Mouse (Mus musculus): ENCODE results near the gene Sec16a. TPM values are rescaled to one million over a fixed set of nuclear protein-coding genes. Genes with fewer than 3 reads are reported as not detected.
A peak's percentile ranks its signal among the peaks of the same experiment; 100 is the strongest.

Sec16a gene
- polyA plus RNA-seq, 1 experiment: 60.0 TPM

DNA sequence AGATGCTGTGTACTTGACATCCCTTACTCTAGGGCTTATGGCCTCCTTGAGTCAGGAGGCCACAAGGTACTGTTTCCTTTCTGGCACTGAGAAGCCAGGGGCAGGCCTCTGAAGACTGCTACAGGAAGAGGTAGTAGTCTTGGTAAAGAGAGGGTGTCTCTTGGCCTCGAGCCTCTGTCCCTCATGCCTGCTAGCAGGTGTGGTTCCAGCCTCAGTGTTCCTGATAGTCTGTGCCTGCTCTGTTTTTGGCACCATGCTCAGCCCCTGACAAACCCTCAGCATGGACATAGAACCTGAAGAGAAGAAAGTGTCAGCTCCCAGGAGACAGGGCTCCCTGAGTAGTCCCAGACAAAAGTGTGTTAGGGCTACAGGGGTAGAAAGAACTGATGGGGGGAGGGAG is 2.4 kb upstream of the Sec16a start:
- DNase-seq (ENCODE audit: low read depth): no peak
- TF ChIP-seq POLR2A (IDR thresholded peaks at IDR 0.05; ENCODE audit: borderline replicate concordance, extremely low read depth, insufficient read depth, insufficient read length, poor library complexity, severe bottlenecking): no peak
- TF ChIP-seq CTCF (IDR thresholded peaks at IDR 0.05; ENCODE audit: borderline replicate concordance, extremely low read depth, insufficient read depth, insufficient read length): no peak

DNA sequence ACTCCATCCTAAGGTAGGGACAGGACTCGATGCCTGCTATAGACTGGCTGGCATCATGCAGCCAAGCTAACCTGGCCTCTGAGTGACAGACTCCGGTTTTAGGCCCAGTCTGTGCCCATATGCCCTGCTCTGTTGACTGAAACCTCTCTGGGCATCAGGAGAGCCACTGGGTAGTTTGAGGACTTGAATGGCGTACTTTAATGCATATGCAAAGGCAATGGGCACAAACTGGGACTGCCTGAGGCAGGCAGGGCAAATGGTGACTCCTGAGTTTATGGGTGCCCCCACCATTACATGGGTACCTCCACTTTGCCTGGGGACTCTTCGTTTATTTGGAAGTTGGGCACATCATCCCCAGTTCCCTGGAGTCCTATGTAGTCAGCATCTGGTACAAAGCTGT is 1.7 kb upstream of the Sec16a start:
- no peak for DNase-seq (ENCODE audit: low read depth)
- no peak for TF ChIP-seq CTCF (IDR thresholded peaks at IDR 0.05; ENCODE audit: borderline replicate concordance, extremely low read depth, insufficient read depth, insufficient read length)
- TF ChIP-seq POLR2A (IDR thresholded peaks at IDR 0.05; ENCODE audit: borderline replicate concordance, extremely low read depth, insufficient read depth, insufficient read length, poor library complexity, severe bottlenecking): no peak

DNA sequence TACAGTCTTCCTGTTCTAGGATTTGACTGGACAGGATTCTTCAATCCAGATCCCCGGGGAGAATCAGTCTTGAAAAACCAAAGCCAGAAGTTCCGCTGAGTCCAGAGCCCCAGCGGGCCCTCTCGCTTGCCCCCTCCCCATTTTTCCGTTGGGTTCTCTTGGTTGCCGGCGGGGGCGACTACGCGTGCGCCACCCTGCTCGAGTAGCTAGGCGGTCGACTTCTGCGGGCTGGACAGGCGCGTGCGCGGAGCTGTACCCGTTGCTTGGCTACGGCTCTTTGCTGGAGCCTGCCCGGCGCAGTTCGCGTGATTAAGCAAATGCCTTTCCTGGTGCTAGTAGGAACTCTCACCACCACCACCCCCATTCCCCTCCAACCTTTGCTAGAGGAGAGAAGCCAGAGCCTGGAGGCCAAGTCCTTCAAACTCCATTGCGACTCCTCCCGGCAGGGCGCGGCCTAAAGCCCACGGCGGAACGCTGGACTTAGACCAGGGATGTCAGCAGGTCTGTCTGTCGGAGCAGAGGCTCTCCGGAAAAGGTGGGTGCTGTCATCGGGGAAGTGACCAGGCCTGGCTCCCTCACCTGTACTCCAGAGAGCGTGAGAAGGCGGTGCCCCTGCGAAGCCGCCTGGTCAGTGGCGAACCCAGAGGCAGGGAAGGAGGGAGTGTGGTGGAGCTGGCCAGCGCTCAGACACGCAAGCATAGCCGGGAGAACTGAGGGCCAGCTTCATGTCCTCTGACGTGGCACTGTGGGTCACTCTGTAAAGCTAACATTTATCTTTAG is 840 bp upstream of the Sec16a start:
- DNase-seq (ENCODE audit: low read depth): peak; percentile 98
- no peak for TF ChIP-seq POLR2A (IDR thresholded peaks at IDR 0.05; ENCODE audit: borderline replicate concordance, extremely low read depth, insufficient read depth, insufficient read length, poor library complexity, severe bottlenecking)
- no peak for TF ChIP-seq CTCF (IDR thresholded peaks at IDR 0.05; ENCODE audit: borderline replicate concordance, extremely low read depth, insufficient read depth, insufficient read length)

DNA sequence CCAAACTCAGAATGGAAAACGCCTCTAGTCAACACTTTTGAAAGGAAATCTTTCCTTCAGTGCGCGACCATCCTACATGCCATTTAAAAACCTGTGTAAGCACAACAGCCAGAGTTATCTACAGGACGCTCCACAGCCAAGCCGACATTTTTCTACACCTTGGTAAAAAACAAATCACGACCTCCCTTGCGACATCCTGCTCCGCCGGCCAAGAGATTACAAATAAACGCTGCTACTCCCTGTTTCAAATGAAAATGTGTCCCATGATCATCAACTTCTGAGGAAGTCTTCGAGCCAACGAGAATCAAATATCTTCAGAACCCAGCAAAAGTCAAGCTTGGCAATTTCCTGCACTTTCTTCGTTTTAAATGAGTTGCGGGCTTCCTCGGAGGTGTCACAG is 648 bp downstream of the Sec16a start:
- no peak for DNase-seq (ENCODE audit: low read depth)
- TF ChIP-seq CTCF (IDR thresholded peaks at IDR 0.05; ENCODE audit: borderline replicate concordance, extremely low read depth, insufficient read depth, insufficient read length) (no peak), POLR2A (IDR thresholded peaks at IDR 0.05; ENCODE audit: borderline replicate concordance, extremely low read depth, insufficient read depth, insufficient read length, poor library complexity, severe bottlenecking) (no peak)

DNA sequence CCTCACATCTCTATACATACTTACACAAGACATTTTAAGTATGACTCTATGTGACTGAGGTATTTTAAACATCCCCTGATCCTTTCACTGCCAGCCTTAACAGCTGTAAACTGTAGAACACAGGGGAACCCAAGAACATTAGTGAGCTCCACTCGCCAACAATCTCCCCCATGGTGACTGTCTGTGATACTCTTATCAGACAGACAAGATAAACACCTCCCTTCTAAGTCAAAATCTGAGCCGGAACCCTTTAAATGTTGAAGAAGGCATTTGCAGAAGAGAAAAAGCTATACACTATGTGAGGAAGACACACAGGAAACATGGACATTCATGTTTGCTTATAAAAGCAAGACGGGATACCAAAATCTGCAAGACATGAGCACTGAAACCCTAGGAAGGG is 1.1 kb downstream of the Sec16a start:
- DNase-seq (ENCODE audit: low read depth): no peak
- no peak for TF ChIP-seq CTCF (IDR thresholded peaks at IDR 0.05; ENCODE audit: borderline replicate concordance, extremely low read depth, insufficient read depth, insufficient read length)
- no peak for TF ChIP-seq POLR2A (IDR thresholded peaks at IDR 0.05; ENCODE audit: borderline replicate concordance, extremely low read depth, insufficient read depth, insufficient read length, poor library complexity, severe bottlenecking)

DNA sequence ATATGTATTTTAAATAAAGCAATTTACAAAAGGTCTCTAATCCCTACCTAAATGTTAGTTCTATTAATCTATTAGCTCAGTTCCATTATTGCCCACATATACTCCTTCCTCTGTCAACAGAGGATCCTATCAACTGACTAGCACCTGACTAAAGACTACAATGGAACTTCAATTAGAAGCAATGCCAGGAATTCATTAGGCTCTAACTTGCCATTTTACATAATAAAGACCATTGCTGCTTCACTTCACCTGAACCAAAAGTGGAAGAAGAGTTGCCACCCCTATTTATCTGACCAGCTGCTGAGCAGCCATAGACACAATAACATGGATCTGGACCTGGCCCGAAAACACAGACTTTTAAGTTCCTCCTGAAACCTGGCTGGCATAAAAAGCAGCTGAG is 2.2 kb downstream of the Sec16a start:
- no peak for DNase-seq (ENCODE audit: low read depth)
- TF ChIP-seq POLR2A (IDR thresholded peaks at IDR 0.05; ENCODE audit: borderline replicate concordance, extremely low read depth, insufficient read depth, insufficient read length, poor library complexity, severe bottlenecking) (no peak), CTCF (IDR thresholded peaks at IDR 0.05; ENCODE audit: borderline replicate concordance, extremely low read depth, insufficient read depth, insufficient read length) (no peak)

DNA sequence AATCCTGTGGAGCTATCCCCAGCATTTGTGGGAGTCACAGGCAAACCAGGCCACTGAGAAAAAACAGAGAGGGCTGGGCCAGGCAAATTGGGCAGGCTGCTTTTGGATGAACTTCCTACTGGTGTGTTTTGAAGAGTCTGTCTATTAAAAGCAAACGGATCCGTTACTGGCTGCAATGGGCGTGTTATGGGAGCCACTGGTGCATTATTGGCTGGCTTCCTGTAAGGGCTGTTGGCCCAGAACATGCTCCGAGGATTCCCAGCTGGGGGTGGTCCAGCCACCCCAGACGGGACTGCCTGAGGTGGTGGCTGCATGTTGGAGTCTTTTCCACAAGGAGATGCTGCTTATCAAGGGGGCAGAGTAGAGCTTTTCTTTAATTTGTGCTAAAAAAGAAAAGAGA is 3.3 kb downstream of the Sec16a start:
- DNase-seq (ENCODE audit: low read depth): no peak
- TF ChIP-seq POLR2A (IDR thresholded peaks at IDR 0.05; ENCODE audit: borderline replicate concordance, extremely low read depth, insufficient read depth, insufficient read length, poor library complexity, severe bottlenecking) (no peak), CTCF (IDR thresholded peaks at IDR 0.05; ENCODE audit: borderline replicate concordance, extremely low read depth, insufficient read depth, insufficient read length) (no peak)

DNA sequence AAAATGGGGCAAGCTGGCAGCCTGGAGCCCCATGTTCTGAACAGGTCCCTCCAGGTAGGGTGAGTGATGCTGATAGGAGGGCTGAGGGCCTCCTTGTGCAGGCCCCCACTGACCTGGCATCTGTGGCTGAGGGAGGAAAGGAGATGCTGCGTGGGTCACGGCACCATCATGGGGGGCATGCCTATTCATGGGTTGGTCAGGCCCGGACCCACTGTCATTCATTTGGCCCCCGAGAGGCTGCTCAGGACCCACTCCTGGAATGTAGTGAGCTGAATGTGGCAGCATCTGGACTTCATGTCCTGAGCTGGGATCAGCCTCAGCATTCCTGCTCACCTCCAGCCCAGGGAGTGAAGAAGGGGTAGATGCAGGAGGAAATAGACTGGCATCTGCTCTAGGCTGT is 3.8 kb downstream of the Sec16a start:
- TF ChIP-seq CTCF (IDR thresholded peaks at IDR 0.05; ENCODE audit: borderline replicate concordance, extremely low read depth, insufficient read depth, insufficient read length) (no peak), POLR2A (IDR thresholded peaks at IDR 0.05; ENCODE audit: borderline replicate concordance, extremely low read depth, insufficient read depth, insufficient read length, poor library complexity, severe bottlenecking) (no peak)

DNA sequence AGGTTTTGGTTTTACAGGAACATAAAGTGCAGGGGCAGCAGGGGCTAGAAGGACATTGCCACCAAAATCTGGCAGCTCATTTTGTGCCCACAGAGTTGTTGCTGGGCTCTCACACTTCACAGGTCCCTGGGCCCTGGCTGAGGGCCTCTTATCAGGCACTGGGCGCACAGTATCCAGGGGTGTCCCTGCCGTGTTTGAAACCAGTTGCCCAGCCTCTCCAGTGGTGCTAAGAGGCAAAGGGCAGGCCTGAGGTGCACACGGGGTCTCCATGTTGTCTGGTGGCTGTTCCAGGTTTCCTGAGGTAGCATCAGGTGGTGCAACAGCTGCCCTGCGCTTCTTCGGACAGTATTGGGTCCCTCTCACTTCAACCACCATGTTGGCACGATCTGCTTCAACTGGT is 5.3 kb downstream of the Sec16a start:
- DNase-seq (ENCODE audit: low read depth): no peak
- TF ChIP-seq CTCF (IDR thresholded peaks at IDR 0.05; ENCODE audit: borderline replicate concordance, extremely low read depth, insufficient read depth, insufficient read length) (no peak), POLR2A (IDR thresholded peaks at IDR 0.05; ENCODE audit: borderline replicate concordance, extremely low read depth, insufficient read depth, insufficient read length, poor library complexity, severe bottlenecking) (no peak)

More for the DNA sequence above, 3.8 kb downstream of the Sec16a start:
- DNase-seq (ENCODE audit: low read depth): no peak

DNA sequence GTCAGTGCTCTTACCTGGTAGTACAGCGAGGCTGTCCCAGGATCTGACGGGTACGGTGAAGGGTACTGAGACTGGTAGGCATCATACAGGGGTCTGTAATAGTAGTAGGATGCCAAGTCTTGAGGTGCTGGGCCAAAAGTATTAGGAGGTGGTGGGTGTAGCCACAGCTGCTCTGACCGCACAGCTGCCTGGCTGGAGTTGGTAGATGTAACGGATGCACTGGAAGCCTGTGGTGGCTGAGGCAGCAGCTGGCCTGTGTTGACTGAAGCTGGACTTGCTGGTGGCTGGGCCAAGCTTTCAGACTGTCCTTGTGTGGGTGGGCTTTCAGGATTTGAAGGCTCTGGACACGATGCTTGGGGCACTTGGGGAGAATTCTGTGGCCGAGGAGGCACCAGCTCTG is 6.6 kb downstream of the Sec16a start:
- TF ChIP-seq POLR2A (IDR thresholded peaks at IDR 0.05; ENCODE audit: borderline replicate concordance, extremely low read depth, insufficient read depth, insufficient read length, poor library complexity, severe bottlenecking) (no peak), CTCF (IDR thresholded peaks at IDR 0.05; ENCODE audit: borderline replicate concordance, extremely low read depth, insufficient read depth, insufficient read length) (no peak)

DNA sequence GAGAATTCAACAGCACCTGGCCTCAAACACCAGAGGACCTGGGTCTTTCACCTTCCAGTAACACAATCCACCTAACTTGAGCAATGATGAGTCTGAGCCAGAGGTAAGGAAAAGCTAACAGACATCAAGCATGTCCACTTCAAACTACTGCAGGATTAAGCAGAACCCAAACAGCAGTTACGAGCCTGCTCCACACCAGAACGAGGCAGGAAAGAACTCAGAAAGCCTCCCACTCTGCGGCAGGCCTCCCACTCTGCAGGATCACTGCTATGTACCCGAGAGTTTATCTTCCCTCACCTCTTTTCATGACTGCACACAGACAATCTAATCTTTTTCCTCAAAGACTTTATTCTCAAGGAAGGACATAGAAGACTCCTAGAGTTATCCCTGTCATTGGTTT is 7.8 kb downstream of the Sec16a start:
- no peak for TF ChIP-seq CTCF (IDR thresholded peaks at IDR 0.05; ENCODE audit: borderline replicate concordance, extremely low read depth, insufficient read depth, insufficient read length)
- TF ChIP-seq POLR2A (IDR thresholded peaks at IDR 0.05; ENCODE audit: borderline replicate concordance, extremely low read depth, insufficient read depth, insufficient read length, poor library complexity, severe bottlenecking): no peak
- no peak for DNase-seq (ENCODE audit: low read depth)

More for the DNA sequence above, 6.6 kb downstream of the Sec16a start:
- DNase-seq (ENCODE audit: low read depth): no peak

Measured in brain, embryonic 14.5 days (tissue).